Mouse (Mus musculus) 3T3-L1 (cell line): ENCODE data around the gene Snai3.

Experiments
- DNase-seq: peaks from one replicate; pipeline ENCODE4 v3.0.0-alpha.2; 2015; ENCODE audit warnings: low read depth, low spot score

The Snai3 gene

GRCm38 (mm10) chr8:122459990-122460389 is 543 bp downstream of the Snai3 start:
- DNase-seq = no peak

GRCm38 (mm10) chr8:122459218-122459900 is 1.2 kb downstream of the Snai3 start:
- DNase-seq = no peak

GRCm38 (mm10) chr8:122457171-122457570 is 3.4 kb downstream of the Snai3 start:
- no peak for DNase-seq

- no peak for DNase-seq
These were observed 6.1 kb downstream of the Snai3 start for GRCm38 (mm10) chr8:122454409-122454808.

- DNase-seq = no peak
These were observed 8.4 kb downstream of the Snai3 start for GRCm38 (mm10) chr8:122452154-122452553.

GRCm38 (mm10) chr8:122451161-122451703 is 9.3 kb downstream of the Snai3 start:
- no peak for DNase-seq

- peak; percentile 69 for DNase-seq
These were observed 15.3 kb downstream of the Snai3 start for GRCm38 (mm10) chr8:122445203-122445602.

GRCm38 (mm10) chr8:122444058-122444748 is 16.3 kb downstream of the Snai3 start:
- peak; percentile 96 for DNase-seq

GRCm38 (mm10) chr8:122443262-122444006 is 17.1 kb downstream of the Snai3 start, which contains the start of gene Mvd:
Gene Mvd, minus strand, starts transcription at chr8:122443422.
- peak; percentile 99 for DNase-seq

- no peak for DNase-seq
These were observed 17.8 kb downstream of the Snai3 start for GRCm38 (mm10) chr8:122442781-122443180.

- no peak for DNase-seq
These were observed 18.2 kb downstream of the Snai3 start for GRCm38 (mm10) chr8:122442356-122442755.

- no peak for DNase-seq
These were observed 19.2 kb downstream of the Snai3 start for GRCm38 (mm10) chr8:122441326-122441725.

GRCm38 (mm10) chr8:122439336-122439735 is 21.2 kb downstream of the Snai3 start:
- no peak for DNase-seq

- DNase-seq = no peak
These were observed 22.7 kb downstream of the Snai3 start for GRCm38 (mm10) chr8:122437708-122438331.

GRCm38 (mm10) chr8:122436586-122437125 is 23.9 kb downstream of the Snai3 start:
- DNase-seq = no peak

GRCm38 (mm10) chr8:122436146-122436545 is 24.4 kb downstream of the Snai3 start:
- DNase-seq = no peak

GRCm38 (mm10) chr8:122435375-122435774 is 25.2 kb downstream of the Snai3 start:
- peak; percentile 20 for DNase-seq

GRCm38 (mm10) chr8:122433269-122433905 is 27.1 kb downstream of the Snai3 start:
- no peak for DNase-seq

GRCm38 (mm10) chr8:122432443-122433268 is 27.9 kb downstream of the Snai3 start, which contains the start of gene Cyba:
Gene Cyba, minus strand, starts transcription at chr8:122432930.
- DNase-seq = no peak
